Mouse (Mus musculus) cerebellum, adult 11-12 months (tissue): ENCODE measurements around the gene Hip1r.
A peak's percentile ranks its signal among the peaks of the same experiment; 100 is the strongest.

Source experiments
- DNase-seq: peaks from one replicate; pipeline ENCODE4 v3.0.0; 2022

Hip1r gene

DNA sequence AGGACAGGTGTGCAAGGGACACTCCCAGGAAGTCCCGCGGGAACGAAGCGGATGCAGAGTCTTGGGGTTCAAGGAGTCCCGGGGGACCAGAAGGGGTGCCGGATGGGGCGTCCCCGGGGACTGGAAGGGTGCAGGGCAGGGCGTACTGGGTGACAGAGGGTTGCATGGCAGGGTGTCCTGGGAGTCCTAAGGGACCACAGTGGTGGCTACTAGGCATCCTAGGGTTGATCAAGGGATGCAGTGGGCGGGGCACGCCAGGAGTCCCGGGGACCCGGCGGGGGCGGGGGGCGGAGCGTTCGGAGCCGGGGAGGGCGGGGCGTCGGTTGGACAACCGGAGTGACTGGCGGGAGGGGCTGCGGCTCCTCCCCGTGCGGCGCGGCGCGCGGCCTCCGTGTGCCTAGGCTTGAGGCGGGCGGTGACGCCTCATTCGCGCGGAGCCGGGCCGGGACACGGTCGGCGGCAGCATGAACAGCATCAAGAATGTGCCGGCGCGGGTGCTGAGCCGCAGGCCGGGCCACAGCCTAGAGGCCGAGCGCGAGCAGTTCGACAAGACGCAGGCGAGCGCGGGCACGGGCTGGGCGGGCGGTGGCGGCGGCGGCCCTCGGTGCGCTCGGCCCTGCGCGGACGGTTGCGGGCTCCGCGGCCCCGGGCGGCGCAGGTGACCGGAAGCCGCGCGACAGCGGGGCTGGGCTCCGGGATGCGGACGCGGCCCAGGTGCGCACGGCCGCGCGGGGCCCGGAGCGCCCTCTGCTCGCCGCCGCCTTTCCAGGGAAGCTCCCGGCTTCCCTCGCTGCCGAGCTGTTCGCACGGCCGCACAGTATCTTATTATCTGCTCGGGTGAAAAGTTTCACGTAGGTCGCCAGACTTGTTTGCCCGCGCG, at the start of gene Hip1r:
Gene Hip1r, plus strand, starts transcription at position 330 of the 880 bp plus-strand sequence.
- DNase-seq: peak; percentile 79

DNA sequence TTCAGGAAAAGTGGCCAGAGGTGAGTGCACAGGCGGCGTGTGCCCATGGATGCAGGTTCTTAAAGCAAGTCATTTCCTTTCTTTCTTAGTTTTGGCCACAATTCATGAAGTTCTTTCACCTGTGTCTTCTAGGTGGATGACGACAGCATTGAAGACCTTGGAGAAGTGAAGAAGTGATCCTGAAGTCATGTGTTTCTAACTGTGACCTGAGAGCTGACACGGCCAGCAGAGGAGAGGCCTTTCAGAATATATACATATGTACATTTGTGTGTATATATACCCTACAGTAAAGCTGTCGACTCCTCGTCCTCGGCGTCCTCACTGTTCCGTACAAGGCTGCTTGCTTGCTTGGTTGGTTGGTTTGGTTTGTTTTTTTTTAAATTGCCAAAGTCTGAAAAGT, 46.3 kb upstream of the Hip1r start, which contains the start of gene Gm43518:
Gene Gm43518, plus strand, starts transcription at position 301 of the 400 bp plus-strand sequence.
- DNase-seq: no peak

DNA sequence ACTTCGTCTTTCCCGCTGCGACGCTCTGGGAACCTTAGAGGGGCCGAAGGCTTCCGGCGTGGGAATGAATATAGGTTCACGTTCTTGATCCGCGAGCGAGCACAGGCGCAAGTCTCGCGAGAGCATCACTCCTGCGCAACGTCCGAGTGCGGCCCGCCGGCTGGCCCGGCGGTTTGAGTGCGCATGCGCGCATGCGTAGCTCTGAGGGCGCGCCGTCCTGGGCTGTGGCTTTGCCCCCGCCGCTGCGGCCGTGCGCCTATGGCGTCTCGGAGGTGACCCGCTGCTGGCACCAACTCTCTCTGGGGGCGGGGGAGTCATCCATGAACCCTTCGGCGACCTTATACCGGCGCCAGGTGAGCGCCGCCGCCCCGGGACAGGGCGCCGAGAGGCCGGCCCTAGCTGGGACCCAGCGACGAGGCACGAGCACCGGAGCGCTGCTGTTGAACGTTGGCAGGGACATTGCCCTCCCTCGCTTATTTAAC, 42.9 kb upstream of the Hip1r start, which contains the start of gene Ccdc62:
Gene Ccdc62, plus strand, starts transcription at position 172 of the 482 bp plus-strand sequence.
- peak; percentile 96 for DNase-seq

DNA sequence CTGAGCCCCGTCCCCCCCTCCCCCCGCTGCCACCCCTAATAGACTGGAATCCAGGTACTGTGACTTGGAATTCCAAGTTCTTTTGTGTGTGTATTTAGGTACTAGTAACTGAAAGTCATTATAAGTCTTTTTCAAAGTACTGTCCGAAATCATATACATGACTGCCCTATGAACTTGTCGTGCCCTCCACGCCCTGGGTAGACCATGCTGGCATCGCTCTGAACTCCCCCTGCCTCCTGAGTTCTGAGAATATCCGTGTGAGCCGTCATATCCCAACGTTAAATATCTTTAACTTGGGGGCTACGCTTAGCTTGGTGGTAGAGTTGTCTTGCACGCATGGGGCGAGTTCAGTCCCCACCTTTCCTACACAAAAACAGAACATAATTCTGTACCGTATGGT, 42.3 kb upstream of the Hip1r start:
- DNase-seq: no peak

DNA sequence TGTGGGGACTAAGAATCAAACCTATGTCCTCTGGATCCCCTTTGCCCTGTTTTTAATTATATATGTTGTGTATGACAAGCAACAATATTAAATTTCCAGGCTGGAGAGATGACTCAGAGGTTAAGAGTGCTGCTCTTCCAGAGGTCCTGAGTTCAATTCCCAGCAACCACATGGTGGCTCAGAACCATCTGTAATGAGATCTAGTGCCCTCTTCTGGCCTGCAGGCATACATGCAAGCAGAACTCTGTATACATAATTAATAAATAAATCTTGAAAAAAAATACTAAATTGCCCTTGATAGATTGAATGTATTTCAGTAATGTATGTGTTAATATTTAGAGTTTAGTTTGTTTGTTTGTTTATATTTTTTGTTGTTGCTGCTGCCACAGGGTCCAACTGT, 40.5 kb upstream of the Hip1r start:
- no peak for DNase-seq

DNA sequence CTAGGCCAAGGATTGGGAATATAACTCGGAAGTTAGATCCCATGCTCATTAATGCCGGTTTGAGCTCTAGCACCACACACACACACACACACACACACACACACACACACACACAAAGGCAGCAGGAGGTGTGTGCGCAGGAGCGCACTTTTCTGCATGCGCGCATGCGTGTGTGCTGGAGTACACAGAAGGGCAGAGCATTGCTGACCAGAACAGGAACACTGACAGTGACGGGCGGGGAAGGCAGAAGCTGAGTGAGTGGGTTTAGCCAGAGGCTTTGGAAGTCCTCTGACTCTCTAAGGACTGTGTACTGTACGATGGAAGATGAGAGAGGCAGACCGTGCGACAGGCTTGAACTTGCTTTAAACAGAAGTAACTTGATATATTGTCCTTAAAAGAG, 39.9 kb upstream of the Hip1r start:
- DNase-seq: no peak

DNA sequence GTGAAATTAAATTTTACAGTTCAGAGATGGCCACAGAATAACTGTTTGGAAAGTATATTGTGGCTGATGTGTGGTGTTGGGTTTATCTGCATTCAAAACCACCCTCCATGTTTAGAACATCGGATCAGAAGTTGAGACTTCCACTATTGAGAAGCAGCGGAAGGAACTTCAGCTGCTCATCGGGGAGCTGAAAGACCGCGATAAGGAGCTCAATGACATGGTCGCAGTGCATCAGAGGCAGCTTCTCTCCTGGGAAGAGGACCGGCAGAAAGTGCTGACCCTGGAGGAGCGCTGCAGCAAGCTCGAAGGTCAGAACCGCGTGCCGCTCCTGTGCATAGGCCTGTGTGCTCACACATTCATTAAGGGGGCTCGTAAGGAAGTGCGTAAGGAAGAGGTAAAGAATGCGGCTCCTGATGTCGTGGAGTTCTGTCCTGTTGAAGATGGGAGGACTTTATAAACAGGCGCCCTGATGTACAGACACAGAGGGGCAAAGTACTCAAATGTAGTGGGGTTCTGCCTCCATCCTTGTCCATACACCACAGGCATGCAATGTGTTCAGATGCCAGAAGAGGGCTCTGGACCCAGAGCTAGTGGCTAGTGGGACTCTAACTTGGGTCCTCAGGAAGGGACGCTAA, 39.4 kb upstream of the Hip1r start:
- no peak for DNase-seq

DNA sequence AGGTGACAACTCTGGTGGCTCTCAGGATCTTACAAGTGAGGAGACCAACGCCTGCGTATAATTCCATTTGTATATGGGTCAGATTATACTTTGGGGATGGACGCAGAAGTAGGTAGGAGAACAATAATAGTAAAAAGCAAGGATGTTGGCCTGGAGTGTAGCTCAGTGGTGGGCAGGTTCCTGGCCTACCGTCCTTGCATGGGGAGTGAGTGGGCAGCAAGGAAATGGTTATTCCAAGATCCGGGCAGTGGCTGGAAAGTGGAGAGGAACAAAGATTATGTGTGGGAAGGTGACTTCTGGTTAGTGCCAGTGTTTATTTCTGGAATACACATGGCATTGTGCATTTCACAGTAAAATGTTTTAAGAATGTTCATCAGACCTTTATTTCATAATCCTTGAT, 37.5 kb upstream of the Hip1r start:
- no peak for DNase-seq

DNA sequence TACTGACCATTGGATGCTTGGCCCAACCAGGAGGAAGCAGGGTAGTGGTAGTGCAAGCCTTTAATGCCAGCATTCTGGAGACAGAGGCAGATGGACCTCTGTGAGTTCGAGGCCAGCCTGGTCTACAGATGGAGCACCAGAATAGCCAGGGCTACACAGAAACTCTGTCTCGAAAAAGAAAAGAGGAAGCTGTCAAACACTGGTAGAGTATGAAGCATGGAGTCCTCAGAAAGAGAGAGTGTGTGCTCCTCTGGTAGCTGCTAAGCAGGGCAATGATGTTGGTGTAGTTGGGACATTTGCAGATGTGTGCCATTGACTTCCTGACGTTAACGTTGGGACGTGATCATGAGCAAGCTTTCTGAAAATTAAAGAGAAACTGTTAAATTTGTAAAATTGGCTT, 34.9 kb upstream of the Hip1r start:
- no peak for DNase-seq

DNA sequence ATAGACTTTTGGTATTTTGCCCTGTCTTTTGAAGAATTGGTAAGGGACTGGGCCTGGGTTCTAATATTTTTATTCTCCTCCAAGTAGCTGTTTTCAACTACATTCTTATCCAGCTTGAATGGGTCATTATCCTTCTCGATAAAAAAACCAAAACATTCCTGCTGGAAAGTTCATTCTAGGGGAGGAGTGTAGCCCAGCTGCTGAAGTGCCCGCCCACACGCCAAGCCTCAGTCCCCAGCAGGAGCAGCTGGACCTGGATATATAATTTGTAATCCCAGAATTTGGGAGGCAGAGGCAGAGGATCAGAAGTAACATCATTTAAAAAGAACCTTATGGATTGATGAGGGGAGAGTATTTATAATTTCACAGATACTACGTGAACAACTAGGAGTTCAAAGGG, 26.9 kb upstream of the Hip1r start:
- DNase-seq: no peak

DNA sequence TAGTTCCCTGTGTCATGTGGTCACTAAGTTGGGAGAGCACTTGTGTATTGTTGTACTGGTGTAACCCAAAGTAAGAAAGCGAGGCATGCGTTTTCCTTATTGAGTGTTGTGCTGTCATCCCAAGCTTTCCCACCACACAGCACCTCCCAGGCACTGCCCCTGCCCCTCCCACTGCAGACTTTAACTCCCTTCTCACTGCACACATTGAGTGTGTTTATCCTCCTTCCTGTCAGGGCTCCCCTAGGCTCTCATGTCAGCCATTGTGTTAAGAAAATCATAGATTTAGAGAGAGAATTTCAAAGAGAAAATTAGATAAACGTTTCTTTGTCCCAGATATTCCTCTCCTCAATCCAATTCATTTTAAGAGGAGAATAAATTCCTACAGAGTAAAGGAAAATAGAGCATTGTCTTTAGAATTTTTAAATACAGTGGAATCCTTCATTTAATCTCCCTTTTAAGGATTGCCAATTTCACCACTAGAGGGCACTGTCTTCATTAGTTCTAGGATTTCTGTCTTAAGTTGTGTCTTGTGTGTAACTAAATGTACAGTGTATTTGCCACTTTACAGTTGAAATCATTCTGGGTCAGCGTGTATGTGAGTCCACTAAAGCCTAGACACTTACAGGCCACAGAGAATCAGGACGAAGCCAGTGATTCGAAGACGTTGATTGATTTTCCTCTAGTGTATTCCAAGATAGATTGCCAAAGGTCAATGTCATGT, 26.2 kb upstream of the Hip1r start:
- DNase-seq: no peak

DNA sequence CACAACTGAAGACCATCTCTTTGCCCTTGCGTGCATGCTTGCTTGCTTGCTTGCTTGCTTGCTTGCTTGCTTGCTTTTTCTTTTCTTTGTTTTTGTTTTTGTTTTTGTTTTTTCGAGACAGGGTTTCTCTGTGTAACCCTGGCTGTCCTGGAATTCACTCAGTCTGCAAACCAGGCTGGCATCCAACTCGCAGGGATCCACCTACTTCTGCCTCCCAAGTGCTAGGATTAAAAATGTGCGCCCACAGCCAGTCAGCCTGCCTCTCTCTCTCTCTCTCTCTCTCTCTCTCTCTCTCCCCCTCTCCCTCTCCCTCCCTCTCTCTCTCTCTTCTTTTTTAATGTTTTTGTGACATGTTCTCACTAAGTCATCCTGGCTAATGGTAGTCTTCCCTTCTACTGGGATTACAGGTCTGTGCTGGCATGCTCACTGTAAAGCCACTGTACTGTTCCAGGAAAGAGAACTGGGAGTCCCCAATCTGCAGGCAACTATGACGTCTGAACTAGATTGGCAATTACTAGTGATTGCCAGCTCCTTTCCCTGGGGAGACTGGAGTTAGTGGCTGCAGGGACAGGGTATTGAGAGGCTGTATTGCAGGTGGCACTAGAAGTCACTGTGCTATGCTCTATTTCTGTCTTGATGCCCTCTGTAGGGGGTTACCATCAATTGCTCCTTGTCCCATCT, 20.9 kb upstream of the Hip1r start:
- DNase-seq: no peak

DNA sequence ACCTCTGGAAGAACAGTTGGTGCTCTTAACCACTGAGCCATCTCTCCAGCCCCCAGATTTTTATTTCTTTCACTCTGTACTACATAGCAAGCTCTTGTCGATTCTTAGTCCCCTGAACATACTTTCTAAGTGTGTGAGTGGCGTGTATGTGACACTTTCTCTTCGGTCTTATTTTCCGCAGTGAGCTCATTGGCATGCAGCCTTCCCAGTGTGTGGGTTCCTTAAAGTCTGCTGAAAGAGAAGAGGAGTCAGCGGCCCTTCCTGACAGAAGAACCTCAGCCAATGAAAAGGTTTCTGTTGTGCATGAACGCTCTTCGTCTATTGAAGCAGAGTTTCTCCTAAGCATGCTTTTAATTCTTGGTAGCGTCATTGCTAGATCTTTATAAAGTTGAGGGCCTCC, 16.2 kb upstream of the Hip1r start:
- DNase-seq: no peak

DNA sequence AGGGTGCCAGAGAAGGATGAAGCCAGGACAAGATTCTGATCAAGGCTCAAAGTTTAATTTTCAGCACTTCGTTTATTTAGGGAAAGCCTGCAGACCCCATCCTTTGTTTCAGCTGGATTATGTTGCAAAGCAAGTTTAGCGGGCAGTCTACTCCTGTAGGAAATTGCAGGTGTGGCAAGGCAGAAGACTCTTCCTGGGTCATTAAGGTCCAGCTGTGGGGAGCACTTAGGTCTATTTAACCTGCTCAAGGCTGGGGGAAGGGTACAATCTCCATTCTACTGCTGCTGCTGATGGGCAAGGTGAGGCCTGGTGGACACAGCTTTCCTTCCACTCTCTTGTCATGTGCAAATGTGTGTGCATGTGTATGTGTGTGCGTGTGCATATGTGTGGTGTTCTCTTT, 14.4 kb upstream of the Hip1r start:
- no peak for DNase-seq

DNA sequence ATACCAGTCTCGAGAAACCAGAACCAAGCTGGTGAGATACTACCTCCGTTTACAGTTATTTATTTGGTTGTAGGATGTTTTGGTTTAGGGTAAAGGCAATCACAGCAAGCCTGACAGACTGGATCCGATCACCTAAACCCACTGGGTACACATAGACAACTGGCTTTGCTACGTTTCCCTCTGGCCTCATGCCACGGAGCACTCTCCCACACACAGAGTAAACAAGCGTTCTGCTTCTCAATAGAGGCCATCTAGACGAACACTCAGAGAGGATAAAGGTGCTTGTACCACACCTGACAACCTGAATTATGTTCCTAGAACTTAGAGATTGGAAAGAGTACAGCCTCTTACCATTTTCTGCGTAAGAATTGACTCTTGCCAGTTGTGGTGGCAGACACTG, 13.3 kb upstream of the Hip1r start:
- DNase-seq: no peak

DNA sequence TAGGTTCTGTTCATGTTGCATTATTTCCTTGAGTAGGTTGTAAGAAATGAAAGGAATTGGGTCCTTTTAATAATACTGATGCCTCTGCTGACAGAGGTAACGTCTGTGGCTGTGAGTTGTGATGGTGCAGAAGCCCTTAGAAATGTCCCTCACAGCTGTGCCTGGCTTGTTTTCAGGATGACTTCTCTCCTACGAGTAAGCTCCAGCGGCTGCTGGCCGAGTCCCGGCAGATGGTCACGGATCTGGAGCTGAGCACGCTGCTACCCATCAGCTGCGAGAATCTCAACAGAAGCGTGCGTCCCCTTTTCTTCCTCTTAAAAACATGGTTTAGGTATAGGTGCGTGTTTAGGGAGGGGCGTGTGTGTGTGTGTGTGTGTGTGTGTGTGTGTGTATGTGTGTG, 12.4 kb upstream of the Hip1r start:
- no peak for DNase-seq

DNA sequence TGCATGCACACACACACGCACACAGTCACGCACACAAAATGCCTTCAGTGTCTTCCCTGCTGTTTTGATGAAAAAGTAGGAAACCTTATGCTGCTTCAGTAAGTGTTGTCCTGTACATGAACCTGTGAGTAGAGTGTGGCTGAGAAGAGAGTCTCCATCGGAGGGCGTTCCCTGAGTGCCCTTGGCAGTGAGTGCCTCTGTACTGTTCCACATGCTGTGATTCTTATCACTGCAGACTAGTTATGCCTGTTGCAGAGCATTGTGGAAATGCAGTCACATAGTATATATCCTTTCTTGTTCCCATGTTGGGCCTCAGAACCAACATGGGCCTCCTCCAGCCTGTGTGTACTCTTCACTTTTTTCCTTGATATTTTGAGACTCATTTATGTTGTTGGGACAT, 9.2 kb upstream of the Hip1r start:
- no peak for DNase-seq

DNA sequence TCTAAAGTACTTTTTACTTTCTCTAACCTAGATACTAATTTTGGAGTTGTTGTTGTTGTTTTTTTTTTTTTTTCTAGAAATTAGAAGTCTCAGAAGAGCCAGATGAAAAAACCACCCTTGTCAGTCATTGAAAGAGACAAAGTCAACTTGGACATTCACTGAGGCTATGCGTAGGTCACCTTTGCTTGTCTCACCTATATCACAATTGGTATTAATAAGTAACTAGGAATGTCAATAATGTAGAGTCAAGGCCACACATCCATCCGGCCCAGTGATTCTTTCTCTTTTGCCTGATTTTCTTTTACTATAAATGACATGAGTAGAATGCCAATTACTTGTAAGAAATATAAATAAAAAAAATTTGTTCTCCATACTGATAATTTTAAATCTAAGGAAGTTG, 6.7 kb upstream of the Hip1r start:
- DNase-seq: no peak

DNA sequence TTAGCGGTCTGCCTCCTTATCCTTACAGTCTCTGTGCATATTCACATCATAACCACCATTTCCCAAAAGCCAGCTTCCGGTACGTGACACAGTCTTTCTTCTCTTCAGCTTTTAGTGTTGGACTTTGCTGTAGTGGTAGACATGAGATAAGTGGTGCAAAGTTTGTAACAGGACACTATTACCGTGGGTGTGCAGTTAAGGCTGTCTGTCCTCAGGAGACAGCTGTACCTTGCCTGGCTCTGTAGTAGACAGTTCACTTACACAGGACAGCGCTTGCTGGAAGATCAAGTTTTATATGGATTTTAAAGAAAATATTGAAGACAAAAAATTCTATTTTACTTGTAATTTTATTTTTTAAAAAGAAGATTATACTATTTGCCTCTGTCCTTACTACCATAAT, 5.0 kb upstream of the Hip1r start:
- no peak for DNase-seq

DNA sequence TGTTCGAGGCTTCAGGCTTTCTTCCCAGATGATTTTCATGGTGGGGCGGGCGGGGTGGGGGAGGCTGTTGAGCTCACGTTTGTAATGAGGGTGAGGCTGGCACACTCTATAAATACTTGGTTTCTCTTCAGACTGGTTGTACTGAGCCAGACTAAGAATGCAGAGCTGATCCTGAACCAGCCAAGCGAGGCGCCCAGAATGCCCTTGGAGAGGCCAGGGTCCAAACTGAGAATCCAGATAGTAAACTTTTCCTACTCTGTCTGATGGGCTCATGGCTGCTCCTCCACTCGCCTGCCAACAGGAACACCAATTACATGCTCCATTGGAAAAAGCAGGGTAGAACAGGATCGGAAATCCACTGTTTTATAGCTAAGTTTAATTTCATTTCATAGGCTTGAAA, 4.2 kb upstream of the Hip1r start:
- DNase-seq: no peak

DNA sequence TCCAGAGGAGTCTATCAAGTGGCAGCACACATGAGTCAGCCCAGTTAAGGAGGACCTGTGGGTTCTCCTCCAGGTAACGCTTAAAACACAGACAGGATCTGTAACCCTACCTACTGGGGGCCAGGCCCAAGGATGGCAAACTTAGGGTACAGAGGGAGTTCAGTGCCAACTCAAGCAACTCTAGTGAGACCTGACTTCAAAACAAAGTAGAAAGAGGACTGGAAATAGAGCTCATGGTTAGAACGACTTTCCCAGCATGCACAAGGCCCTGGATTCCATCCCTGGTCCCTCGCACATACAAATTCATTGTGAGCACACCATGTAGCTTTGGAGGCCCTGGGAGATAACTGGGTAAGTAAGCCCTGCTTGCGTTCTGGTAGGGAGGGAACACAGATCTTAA, 2.9 kb upstream of the Hip1r start:
- DNase-seq: no peak

DNA sequence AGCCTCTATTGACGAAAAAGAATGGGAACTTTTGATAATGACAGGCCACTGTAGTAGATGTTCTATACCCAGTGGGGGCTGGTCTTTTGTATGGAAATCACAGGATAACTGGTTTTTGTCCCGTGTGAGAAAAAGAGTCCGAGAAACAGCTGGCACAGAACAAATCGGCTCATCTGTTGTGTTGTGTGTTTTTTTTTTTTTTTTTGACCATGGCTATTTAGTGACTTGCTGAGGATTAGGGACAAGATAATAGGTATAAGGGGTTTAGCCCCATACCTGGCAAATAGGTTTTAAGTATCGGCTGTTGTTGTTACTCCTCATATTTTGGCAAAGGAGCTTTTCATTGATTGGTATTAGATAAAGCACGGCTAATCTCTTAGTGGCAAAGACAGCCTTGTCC, 975 bp upstream of the Hip1r start:
- DNase-seq: no peak

DNA sequence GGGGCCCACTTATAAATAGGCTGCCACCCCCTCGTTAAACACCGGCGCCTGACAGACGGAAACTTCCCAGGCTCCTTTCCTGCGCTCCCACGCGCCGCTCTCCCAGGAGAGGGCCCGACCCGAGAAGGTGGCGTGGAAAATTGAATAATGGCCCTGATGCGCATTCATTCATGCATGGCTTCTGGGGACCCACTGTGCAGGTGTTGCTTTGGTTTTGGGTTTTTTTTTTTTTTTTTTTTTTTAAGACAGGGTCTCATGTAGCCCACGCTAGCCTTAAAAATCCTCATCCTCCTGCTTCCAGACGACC, 704 bp downstream of the Hip1r start:
- DNase-seq: no peak
